Mouse (Mus musculus) C2C12 (cell line): Measurements from ENCODE around the gene Gm5767.
A peak's percentile ranks its signal among the peaks of the same experiment; 100 is the strongest.

ENCODE experiments used
- CEBPB ChIP-seq: IDR thresholded peaks from one replicate; pipeline ENCODE4 v1.6.1; 2011; ENCODE audit warnings: low read depth, mild to moderate bottlenecking, control low read depth, moderate library complexity
- CTCF ChIP-seq: IDR thresholded peaks from one replicate; pipeline ENCODE4 v1.5.1; 2011; ENCODE audit not compliant: control insufficient read depth, insufficient read depth, insufficient read length
- MAX ChIP-seq: IDR thresholded peaks from one replicate; pipeline ENCODE4 v1.6.1; 2011; ENCODE audit warnings: mild to moderate bottlenecking, control low read depth
- MYOD1 ChIP-seq: IDR thresholded peaks from one replicate; pipeline ENCODE4 v1.6.1; 2011; ENCODE audit warnings: low read depth; ENCODE audit not compliant: control insufficient read depth, insufficient read length
- MYOG ChIP-seq: IDR thresholded peaks from one replicate; pipeline ENCODE4 v1.6.1; 2011; ENCODE audit not compliant: control insufficient read depth, insufficient read length; ENCODE audit errors: extremely low read depth
- USF1 ChIP-seq: IDR thresholded peaks from one replicate; pipeline ENCODE4 v1.6.1; 2011; ENCODE audit warnings: low read depth, mild to moderate bottlenecking, control low read depth, moderate library complexity

DNA sequence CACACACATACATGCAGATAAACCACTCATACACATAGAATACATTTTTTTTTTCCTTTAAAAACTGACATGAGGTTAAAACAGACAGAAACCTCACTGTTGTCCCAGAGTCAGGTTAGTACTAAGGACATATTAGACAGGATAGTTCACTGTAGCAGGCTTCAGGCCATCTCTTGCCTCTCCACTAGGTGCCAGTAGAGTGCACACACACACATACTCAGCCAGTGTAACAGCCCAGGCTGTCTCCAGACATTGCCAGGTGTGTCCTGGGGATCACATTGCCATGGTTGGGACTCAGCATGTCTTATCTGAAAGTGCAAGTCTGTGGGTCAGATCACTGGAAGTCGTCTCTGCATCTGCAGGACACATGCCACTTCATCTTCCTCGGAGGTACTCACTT is 36.7 kb upstream of the Gm5767 start:
- TF ChIP-seq CTCF (peak; percentile 66), MYOD1 (no peak), MAX (no peak), USF1 (no peak), MYOG (no peak), CEBPB (no peak)
